Mouse (Mus musculus) CH12.LX (cell line): ENCODE measurements at regions not wholly inside any gene's neighbourhood (a gene's known extent, or its start where the extent isn't known, plus 50 kb on each side); places are given as distances from the start of the nearest gene placed in this dataset.

ENCODE experiments used
- CHD2 ChIP-seq: IDR thresholded peaks from 2 replicates; pipeline ENCODE4 v1.6.1; 2011; ENCODE audit warnings: low read length, improper control_type of control experiment
- CTCF ChIP-seq, 2 experiments: IDR thresholded peaks in 1 of 2; conservative IDR thresholded peaks in 1 of 2; 2 replicates each; pipeline ENCODE4 v1.5.1; 2011 to 2012; ENCODE audit warnings: low read depth in 2 of 2, low read length in 2 of 2, improper control_type of control experiment in 1 of 2, inconsistent platforms in 1 of 2, mild to moderate bottlenecking in 1 of 2, moderate library complexity in 1 of 2
- JUND ChIP-seq: conservative IDR thresholded peaks from 2 replicates; pipeline ENCODE4 v1.6.1; 2011; ENCODE audit warnings: low read depth, low read length, improper control_type of control experiment

DNA sequence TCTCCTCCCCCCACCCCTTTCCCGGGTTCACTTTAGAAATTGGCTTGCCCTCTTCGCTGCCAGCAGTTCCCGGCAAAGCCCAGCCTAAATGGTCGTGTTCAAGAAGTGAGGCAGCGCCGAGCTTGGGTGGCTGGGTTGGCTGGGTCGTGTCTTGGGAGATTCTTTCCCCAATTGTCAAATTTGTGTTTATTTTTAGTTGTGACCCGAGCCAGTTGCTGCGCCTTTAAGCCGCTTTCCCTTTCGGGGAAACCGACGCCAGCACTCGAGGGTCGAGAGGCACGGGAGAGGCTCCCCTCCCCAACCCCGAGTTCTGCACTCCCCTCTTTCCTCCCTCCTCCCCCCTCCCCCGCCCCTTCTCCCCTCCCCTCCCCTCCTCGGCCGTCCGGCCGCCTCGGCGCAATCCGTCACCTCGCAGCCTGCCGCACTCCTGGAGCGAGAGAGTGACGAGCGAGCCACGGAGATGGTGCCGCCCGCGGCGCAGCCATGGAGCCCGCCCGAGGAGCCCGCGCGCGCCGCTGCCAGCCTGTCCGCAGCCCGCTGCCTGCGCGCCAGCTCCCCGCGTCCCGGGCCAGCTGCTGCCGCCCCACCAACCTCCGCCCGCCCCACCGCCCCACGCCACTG, 64.6 kb upstream of the Frmpd3 start:
- TF ChIP-seq CTCF (conservative IDR thresholded peaks at IDR 0.05 in 1 of 2, IDR thresholded peaks at IDR 0.05 in 1 of 2; ENCODE audit: low read depth in 2 of 2, low read length in 2 of 2) (no peak), JUND (no peak), CHD2 (no peak)
